Mouse (Mus musculus): ENCODE measurements around the gene Il16. TPM values are rescaled to one million over a fixed set of nuclear protein-coding genes. Genes with fewer than 3 reads are reported as not detected.
A peak's percentile ranks its signal among the peaks of the same experiment; 100 is the strongest.

Gene Il16
- polyA plus RNA-seq, 1 experiment from 2014 or later: 2.5 TPM

DNA sequence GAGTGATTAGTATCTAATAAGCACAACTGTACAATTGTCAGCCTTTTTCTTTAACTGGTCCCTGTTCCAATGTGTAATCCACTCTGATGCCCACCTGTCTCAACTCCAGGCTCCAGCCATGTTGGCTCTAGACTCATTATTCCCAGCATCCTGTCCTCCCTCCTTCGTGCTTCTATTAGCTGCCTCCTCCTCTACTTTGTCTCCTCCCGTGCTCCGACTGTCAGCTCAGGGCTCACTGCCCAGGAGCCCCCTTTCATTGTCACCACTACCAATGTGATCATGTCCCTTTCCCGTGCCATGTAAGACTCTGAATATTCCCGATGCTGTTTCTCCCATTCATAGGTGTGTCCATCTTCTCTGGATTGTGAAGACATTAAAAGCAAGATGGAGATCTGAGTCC is 16.8 kb upstream of the Il16 start:
- Histone ChIP-seq H3K9ac (ENCODE audit: low read depth, low read length) (no peak overlapping the region), H3K4me3 (ENCODE audit: low read length) (no peak overlapping the region), H3K36me3 (ENCODE audit: control insufficient read depth, insufficient read depth, low read length) (no peaks in the 10 kb centered on the region), H3K4me1 (ENCODE audit: control insufficient read depth, insufficient read depth, low read length) (no peaks in the 10 kb centered on the region), H3K27me3 (ENCODE audit: control insufficient read depth, insufficient read depth, low read length) (no peaks in the 10 kb centered on the region), H3K27ac (ENCODE audit: low read depth, low read length) (no peak overlapping the region), H3K9me3 (ENCODE audit: control insufficient read depth, low read length) (no peaks in the 10 kb centered on the region), H3K4me2 (replicated peaks; ENCODE audit: low read depth, low read length) (no peak overlapping the region)
- no peak for ATAC-seq (ENCODE audit: low FRiP score, low TSS enrichment)
- WGBS: 75% methylated on average over 5 of the region's 5 CpGs

DNA sequence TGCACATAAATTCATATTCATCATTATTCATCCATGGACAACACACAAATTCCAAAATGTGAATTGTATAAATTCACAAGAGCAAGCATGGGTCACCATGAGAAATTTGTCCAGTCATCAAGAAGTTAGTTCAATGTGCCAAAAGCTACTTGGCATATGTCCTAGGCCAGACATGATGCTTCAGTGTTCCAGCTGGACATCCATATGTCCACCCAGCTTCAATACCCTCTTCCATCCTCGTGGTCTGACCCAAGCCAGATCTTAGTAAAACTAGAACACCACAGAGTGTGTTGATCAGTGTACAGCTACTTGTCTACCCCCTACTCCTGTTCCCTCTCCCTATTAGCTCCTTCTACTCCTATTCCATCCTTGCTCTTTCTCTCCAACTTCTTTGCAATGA is 5.5 kb upstream of the Il16 start:
- ATAC-seq (ENCODE audit: low FRiP score, low TSS enrichment): no peak
- Histone ChIP-seq H3K36me3 (ENCODE audit: control insufficient read depth, insufficient read depth, low read length) (no peaks in the 10 kb centered on the region), H3K9ac (ENCODE audit: low read depth, low read length) (no peak overlapping the region), H3K4me3 (ENCODE audit: low read length) (no peak overlapping the region), H3K9me3 (ENCODE audit: control insufficient read depth, low read length) (no peaks in the 10 kb centered on the region), H3K27me3 (ENCODE audit: control insufficient read depth, insufficient read depth, low read length) (no peaks in the 10 kb centered on the region), H3K27ac (ENCODE audit: low read depth, low read length) (no peak overlapping the region), H3K4me2 (replicated peaks; ENCODE audit: low read depth, low read length) (no peak overlapping the region), H3K4me1 (ENCODE audit: control insufficient read depth, insufficient read depth, low read length) (no peaks in the 10 kb centered on the region)
- 74% methylated on average over 1 of the region's 1 CpGs for WGBS

DNA sequence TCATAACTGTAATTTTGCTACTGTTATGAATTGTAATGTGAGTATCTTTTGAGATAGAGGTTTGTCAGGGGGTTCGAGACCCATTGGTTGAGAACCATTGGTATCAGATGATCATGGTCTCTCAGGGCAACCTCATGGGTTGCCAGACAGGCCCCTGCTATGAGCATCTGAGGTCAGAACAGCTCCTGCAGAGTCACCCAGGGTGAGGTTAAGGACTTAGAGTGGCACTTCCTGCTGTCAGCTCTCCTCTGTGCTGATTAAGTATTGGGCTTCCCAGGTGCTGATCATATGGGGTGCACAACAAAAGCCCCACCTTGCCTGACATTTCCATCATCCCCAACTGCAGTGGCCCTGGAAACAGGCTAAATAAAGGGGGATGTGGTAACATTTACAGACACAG is 2.9 kb upstream of the Il16 start:
- H3K27ac ChIP-seq (ENCODE audit: low read depth, low read length): no peak overlapping the region
- H3K9me3 ChIP-seq (ENCODE audit: control insufficient read depth, low read length): no peaks in the 10 kb centered on the region
- 95% methylated on average over 1 of the region's 1 CpGs for WGBS
- ATAC-seq (ENCODE audit: low FRiP score, low TSS enrichment): no peak
- H3K36me3 ChIP-seq (ENCODE audit: control insufficient read depth, insufficient read depth, low read length): no peaks in the 10 kb centered on the region
- H3K4me3 ChIP-seq (ENCODE audit: low read length): no peak overlapping the region
- no peaks in the 10 kb centered on the region for H3K4me1 ChIP-seq (ENCODE audit: control insufficient read depth, insufficient read depth, low read length)
- H3K27me3 ChIP-seq (ENCODE audit: control insufficient read depth, insufficient read depth, low read length): no peaks in the 10 kb centered on the region
- H3K9ac ChIP-seq (ENCODE audit: low read depth, low read length): no peak overlapping the region
- no peak overlapping the region for H3K4me2 ChIP-seq (replicated peaks; ENCODE audit: low read depth, low read length)

DNA sequence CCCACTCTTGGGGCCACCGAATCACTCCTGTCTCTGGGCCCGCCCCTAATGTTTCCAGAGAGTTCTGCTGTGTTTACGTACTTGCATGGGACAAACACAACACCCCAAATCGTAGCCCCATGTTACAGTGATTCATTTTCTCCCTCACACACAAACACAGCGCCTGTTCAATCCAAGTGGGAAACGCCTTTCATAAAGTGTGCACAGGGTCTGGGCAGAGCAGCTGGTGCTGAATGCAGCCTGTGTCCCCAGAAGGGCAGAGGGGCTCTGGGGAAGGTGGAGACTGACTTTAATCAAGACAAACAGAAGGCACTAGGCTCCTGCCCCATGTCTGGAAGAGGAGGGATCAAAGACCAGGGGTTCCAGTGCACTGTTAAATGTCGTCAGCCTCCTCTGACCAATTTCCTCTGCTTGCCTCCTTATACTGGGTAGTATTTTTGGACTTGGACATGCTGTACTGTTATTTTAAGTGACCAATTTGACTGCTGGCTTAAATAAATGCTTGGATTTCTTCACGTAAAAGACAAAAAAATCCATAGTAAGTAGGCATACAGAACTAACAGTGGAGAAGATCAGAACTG is 671 bp upstream of the Il16 start:
- H3K27ac ChIP-seq (ENCODE audit: low read depth, low read length): no peak overlapping the region
- H3K9me3 ChIP-seq (ENCODE audit: control insufficient read depth, low read length): no peaks in the 10 kb centered on the region
- H3K9ac ChIP-seq (ENCODE audit: low read depth, low read length): no peak overlapping the region
- no peaks in the 10 kb centered on the region for H3K27me3 ChIP-seq (ENCODE audit: control insufficient read depth, insufficient read depth, low read length)
- H3K4me1 ChIP-seq (ENCODE audit: control insufficient read depth, insufficient read depth, low read length): no peaks in the 10 kb centered on the region
- H3K4me2 ChIP-seq (replicated peaks; ENCODE audit: low read depth, low read length): no peak overlapping the region
- ATAC-seq (ENCODE audit: low FRiP score, low TSS enrichment): no peak
- 60% methylated on average over 8 of the region's 8 CpGs for WGBS
- H3K36me3 ChIP-seq (ENCODE audit: control insufficient read depth, insufficient read depth, low read length): no peaks in the 10 kb centered on the region
- H3K4me3 ChIP-seq (ENCODE audit: low read length): no peak overlapping the region

DNA sequence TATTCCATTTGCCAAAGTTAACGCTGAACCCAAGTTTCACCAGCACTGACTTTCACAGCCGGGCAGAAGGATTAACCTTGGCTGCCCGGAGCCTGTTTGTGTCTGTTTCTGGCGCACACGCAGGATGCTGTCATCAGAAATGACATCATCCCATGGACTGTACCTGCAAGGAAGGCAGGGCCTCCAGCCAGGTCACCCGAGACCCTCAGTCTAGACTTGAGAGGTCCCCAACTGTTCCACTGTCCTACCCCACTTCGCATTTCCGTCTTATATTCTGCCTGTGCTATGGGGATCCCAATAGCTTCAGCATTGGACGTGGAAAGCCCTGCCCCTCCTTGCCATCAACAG is 487 bp downstream of the Il16 start:
- no peaks in the 10 kb centered on the region for H3K36me3 ChIP-seq (ENCODE audit: control insufficient read depth, insufficient read depth, low read length)
- WGBS: 84% methylated on average over 9 of the region's 9 CpGs
- no peak overlapping the region for H3K27ac ChIP-seq (ENCODE audit: low read depth, low read length)
- no peak for ATAC-seq (ENCODE audit: low FRiP score, low TSS enrichment)
- H3K9me3 ChIP-seq (ENCODE audit: control insufficient read depth, low read length): no peaks in the 10 kb centered on the region
- H3K9ac ChIP-seq (ENCODE audit: low read depth, low read length): no peak overlapping the region
- no peaks in the 10 kb centered on the region for H3K27me3 ChIP-seq (ENCODE audit: control insufficient read depth, insufficient read depth, low read length)
- H3K4me3 ChIP-seq (ENCODE audit: low read length): peak overlapping the region; percentile 1; the same call in 1 of the 2 replicates
- no peaks in the 10 kb centered on the region for H3K4me1 ChIP-seq (ENCODE audit: control insufficient read depth, insufficient read depth, low read length)
- no peak overlapping the region for H3K4me2 ChIP-seq (replicated peaks; ENCODE audit: low read depth, low read length)

DNA sequence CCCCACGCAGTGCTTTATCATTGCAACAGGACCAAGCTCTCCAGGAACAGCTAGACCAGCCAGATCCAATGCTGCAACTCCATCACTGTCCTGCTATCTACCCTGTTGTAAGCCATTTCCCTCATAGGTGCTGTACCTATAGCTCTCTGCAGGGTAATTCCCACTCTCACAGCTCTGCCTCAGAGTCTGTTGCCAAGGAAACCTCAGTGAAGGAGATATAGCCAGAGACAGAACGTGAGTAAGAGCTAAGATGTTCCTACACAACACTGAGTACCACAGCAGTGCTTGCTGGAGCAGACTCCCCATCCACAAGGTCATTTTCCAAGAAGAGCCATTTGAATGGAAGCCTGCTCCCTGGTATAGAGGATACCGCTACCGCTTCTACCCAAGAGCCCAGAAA is 1.3 kb downstream of the Il16 start:
- H3K4me1 ChIP-seq (ENCODE audit: control insufficient read depth, insufficient read depth, low read length): no peaks in the 10 kb centered on the region
- whole genome bisulfite sequencing: 80% methylated on average over 4 of the region's 4 CpGs
- H3K36me3 ChIP-seq (ENCODE audit: control insufficient read depth, insufficient read depth, low read length): no peaks in the 10 kb centered on the region
- no peak for ATAC-seq (ENCODE audit: low FRiP score, low TSS enrichment)
- H3K4me3 ChIP-seq (ENCODE audit: low read length): no peak overlapping the region
- no peak overlapping the region for H3K27ac ChIP-seq (ENCODE audit: low read depth, low read length)
- H3K27me3 ChIP-seq (ENCODE audit: control insufficient read depth, insufficient read depth, low read length): no peaks in the 10 kb centered on the region
- no peak overlapping the region for H3K4me2 ChIP-seq (replicated peaks; ENCODE audit: low read depth, low read length)
- no peak overlapping the region for H3K9ac ChIP-seq (ENCODE audit: low read depth, low read length)
- H3K9me3 ChIP-seq (ENCODE audit: control insufficient read depth, low read length): no peaks in the 10 kb centered on the region

DNA sequence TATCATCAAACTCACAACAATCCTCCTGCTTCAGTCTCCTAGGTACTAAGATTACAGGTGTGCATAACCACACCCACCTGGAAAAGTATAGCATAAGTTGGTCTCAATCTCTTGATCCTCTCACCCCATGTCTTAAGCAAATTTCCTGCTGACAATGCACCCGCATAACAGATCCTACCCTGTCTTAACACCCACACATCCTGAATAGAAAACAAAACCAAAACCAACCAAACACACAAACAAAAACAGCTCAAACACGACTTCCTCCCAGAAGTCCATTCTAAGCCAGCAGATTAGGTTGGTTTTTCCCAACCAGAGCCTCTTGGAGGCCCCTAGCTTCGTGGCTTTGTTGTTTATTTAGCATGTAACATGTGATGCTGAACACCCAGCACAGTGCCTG is 2.8 kb downstream of the Il16 start:
- Histone ChIP-seq H3K36me3 (ENCODE audit: control insufficient read depth, insufficient read depth, low read length) (no peaks in the 10 kb centered on the region), H3K4me2 (replicated peaks; ENCODE audit: low read depth, low read length) (no peak overlapping the region), H3K9me3 (ENCODE audit: control insufficient read depth, low read length) (no peaks in the 10 kb centered on the region), H3K9ac (ENCODE audit: low read depth, low read length) (no peak overlapping the region), H3K27ac (ENCODE audit: low read depth, low read length) (no peak overlapping the region), H3K4me3 (ENCODE audit: low read length) (no peak overlapping the region), H3K27me3 (ENCODE audit: control insufficient read depth, insufficient read depth, low read length) (no peaks in the 10 kb centered on the region), H3K4me1 (ENCODE audit: control insufficient read depth, insufficient read depth, low read length) (no peaks in the 10 kb centered on the region)
- 58% methylated on average over 3 of the region's 3 CpGs for WGBS
- ATAC-seq (ENCODE audit: low FRiP score, low TSS enrichment): no peak

DNA sequence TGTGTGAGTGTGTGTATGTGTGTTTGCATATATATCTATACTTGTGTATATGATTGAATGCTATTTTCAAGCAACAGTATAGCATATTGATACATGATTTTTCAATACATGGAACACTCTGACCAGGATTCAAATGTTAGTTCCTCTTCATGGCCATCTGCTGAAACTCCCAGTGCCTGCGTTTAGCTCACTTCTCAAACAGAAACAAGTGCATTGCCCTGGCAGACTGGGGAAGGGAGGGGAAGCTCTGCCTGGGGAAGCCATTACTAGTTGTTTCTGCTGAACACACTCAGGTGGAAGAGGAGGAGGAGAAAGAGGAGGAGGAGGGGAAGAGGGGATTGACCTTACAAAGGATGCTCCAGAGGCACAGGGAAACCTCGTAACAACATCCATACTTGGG is 3.5 kb downstream of the Il16 start:
- Histone ChIP-seq H3K36me3 (ENCODE audit: control insufficient read depth, insufficient read depth, low read length) (no peaks in the 10 kb centered on the region), H3K4me3 (ENCODE audit: low read length) (no peak overlapping the region), H3K9ac (ENCODE audit: low read depth, low read length) (no peak overlapping the region), H3K27ac (ENCODE audit: low read depth, low read length) (no peak overlapping the region), H3K27me3 (ENCODE audit: control insufficient read depth, insufficient read depth, low read length) (no peaks in the 10 kb centered on the region), H3K4me1 (ENCODE audit: control insufficient read depth, insufficient read depth, low read length) (no peaks in the 10 kb centered on the region), H3K9me3 (ENCODE audit: control insufficient read depth, low read length) (no peaks in the 10 kb centered on the region), H3K4me2 (replicated peaks; ENCODE audit: low read depth, low read length) (no peak overlapping the region)
- WGBS: 83% methylated on average over 2 of the region's 2 CpGs
- ATAC-seq (ENCODE audit: low FRiP score, low TSS enrichment): no peak

DNA sequence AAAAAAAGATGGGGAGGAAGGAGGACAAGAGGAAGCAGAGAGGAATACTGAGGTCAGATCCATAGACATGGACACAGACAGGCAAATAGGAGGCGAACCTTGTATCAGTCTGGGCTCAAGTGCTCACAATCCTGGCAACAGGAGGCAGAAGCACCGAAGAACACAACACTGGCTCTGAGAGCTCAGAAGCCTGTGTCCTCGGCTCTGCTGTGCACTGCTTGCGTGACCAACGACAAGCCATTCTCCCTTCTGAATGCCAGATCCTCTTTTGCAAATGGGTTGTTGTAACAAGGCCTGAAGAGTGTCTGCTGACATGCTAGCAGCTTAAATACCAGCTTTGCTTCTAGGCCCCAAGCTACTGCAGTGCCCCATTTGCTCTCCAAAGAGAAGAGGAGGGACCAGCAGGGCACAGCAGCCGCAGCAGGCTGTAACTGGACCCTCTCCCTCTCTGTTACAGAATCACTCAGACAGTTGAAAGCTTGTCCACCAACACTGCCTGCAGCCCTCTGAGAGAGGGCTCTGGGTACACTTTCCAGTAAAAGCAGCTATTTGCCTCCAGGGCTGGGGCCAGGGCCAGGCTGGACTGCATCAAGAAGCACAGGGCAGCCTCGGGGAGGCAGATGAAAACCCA is 5.7 kb downstream of the Il16 start:
- 47% methylated on average over 7 of the region's 7 CpGs for WGBS
- Histone ChIP-seq H3K9ac (ENCODE audit: low read depth, low read length) (no peak overlapping the region), H3K27me3 (ENCODE audit: control insufficient read depth, insufficient read depth, low read length) (no peaks in the 10 kb centered on the region), H3K9me3 (ENCODE audit: control insufficient read depth, low read length) (no peaks in the 10 kb centered on the region), H3K27ac (ENCODE audit: low read depth, low read length) (no peak overlapping the region), H3K4me2 (replicated peaks; ENCODE audit: low read depth, low read length) (no peak overlapping the region), H3K4me3 (ENCODE audit: low read length) (no peak overlapping the region), H3K36me3 (ENCODE audit: control insufficient read depth, insufficient read depth, low read length) (no peaks in the 10 kb centered on the region), H3K4me1 (ENCODE audit: control insufficient read depth, insufficient read depth, low read length) (no peaks in the 10 kb centered on the region)
- ATAC-seq (ENCODE audit: low FRiP score, low TSS enrichment): peak; percentile 49; the same call in 1 of the 2 replicates

Measured in kidney, embryonic 14.5 days (tissue).